Mouse (Mus musculus) embryonic facial prominence, embryonic 14.5 days (tissue): ENCODE results near the gene Gstk1. TPM values are rescaled to one million over a fixed set of nuclear protein-coding genes. Genes with fewer than 3 reads are reported as not detected.
A peak's percentile ranks its signal among the peaks of the same experiment; 100 is the strongest.

Source experiments
- ATAC-seq: fragments of 200-750 bp; cut with Nextera tagmentation; 2 replicates; pipeline ENCODE4 v1.8.0; 2017; ENCODE audit warnings: low read depth, moderate number of reproducible peaks, moderate TSS enrichment
- DNase-seq: peaks from one replicate; pipeline ENCODE4 v3.0.0-alpha.2; 2015; ENCODE audit warnings: low spot score
- H3K27ac ChIP-seq: fragments of 300-500 bp; sonication (generic); replicated peaks from 2 replicates; pipeline ENCODE4 v1.5.1; 2014; ENCODE audit warnings: low read depth, mild to moderate bottlenecking, low read length, moderate library complexity
- H3K27me3 ChIP-seq: fragments of 300-500 bp; sonication (generic); replicated peaks from 2 replicates; pipeline ENCODE4 v1.6.1; 2014; ENCODE audit warnings: low read length; ENCODE audit not compliant: control insufficient read depth, insufficient read depth
- H3K36me3 ChIP-seq: fragments of 300-500 bp; sonication (generic); 2 replicates; pipeline ENCODE4 v1.6.1; 2014; ENCODE audit warnings: low read length, mixed read lengths; ENCODE audit not compliant: control insufficient read depth, insufficient read depth
- H3K4me1 ChIP-seq: fragments of 300-500 bp; sonication (generic); 2 replicates; pipeline ENCODE4 v1.6.1; 2014; ENCODE audit warnings: antibody characterized with exemption, low read length; ENCODE audit not compliant: control insufficient read depth, insufficient read depth
- H3K4me2 ChIP-seq: fragments of 300-500 bp; sonication (generic); 2 replicates; pipeline ENCODE4 v1.6.1; 2014; ENCODE audit warnings: low read depth, mild to moderate bottlenecking, low read length, moderate library complexity, mixed read lengths
- H3K4me3 ChIP-seq: fragments of 300-500 bp; sonication (generic); 2 replicates; pipeline ENCODE4 v1.5.1; 2014; ENCODE audit warnings: low read depth, mild to moderate bottlenecking, low read length
- H3K9ac ChIP-seq: fragments of 300-500 bp; sonication (generic); 2 replicates; pipeline ENCODE4 v1.6.1; 2014; ENCODE audit warnings: low read depth, mild to moderate bottlenecking, low read length, moderate library complexity, mixed read lengths
- H3K9me3 ChIP-seq: fragments of 300-500 bp; sonication (generic); 2 replicates; pipeline ENCODE4 v1.6.1; 2016; ENCODE audit warnings: low read length; ENCODE audit not compliant: control insufficient read depth
- WGBS: fragments of 180-500 bp; shearing (Covaris S2); extraction: QIAGEN DNeasy Blood & Tissue Kit; methylation state at CpG from one replicate; pipeline ENCODE4 v1.1.7; 2014; 5-methylcytosine and 5-hydroxymethylcytosine counted together
- polyA plus RNA-seq: library from polyadenylated mRNA; unstranded; fragments of >200 nt; fragmentation: Nextera tagmentation; extraction: Ambion mirVana; gene quantifications from 2 replicates; pipeline ENCODE4 v1.2.1, GENCODE M21; 2014

The Gstk1 gene
- polyA plus RNA-seq: 15.8 and 18.6 TPM in 2 replicates

DNA sequence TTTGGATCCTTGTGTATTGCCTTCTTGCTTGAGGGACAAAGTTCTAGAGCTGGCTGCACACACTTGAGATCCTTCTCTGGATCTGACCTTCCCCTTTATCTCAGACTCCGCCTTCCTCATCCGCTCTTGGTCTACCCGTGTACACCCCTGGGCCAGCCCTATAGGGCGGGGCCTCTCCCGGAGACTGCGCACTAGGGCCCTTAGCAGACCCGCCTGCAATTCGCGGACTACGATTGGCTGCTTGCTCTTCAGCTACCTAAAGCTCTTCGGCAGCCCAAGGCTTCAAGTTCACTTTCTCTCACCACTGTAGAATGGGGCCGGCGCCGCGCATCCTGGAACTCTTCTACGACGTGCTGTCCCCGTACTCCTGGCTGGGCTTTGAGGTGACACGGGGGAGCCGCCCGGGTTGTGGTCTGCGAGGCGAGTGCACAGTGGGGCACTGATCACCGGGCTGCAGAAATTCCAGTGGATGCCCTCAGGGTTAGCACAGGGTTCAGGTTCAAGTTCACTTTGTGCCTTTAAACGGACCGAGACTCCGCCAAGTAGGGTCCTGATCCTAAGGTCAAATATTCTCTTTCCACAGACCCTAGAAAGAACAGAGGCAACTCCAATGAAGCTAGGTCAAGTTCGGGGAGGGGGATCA, at the start of gene Gstk1:
Gene Gstk1, plus strand, starts transcription at position 225 of the 643 bp plus-strand sequence.
- 3% methylated on average over 28 of the region's 28 CpGs for whole genome bisulfite sequencing
- ATAC-seq (peak; percentile 100), DNase-seq (peak; percentile 94)
- no peaks in the 10 kb centered on the region for H3K36me3 ChIP-seq
- H3K27me3 ChIP-seq: no peaks in the 10 kb centered on the region
- peak within 1 kb of the TSS; percentile 59 for H3K9ac ChIP-seq
- no peaks in the 10 kb centered on the region for H3K4me1 ChIP-seq
- H3K27ac ChIP-seq: no peak within 1 kb of the TSS
- no peaks in the 10 kb centered on the region for H3K9me3 ChIP-seq
- peak within 1 kb of the TSS; percentile 44 for H3K4me3 ChIP-seq
- peak within 1 kb of the TSS; percentile 73 for H3K4me2 ChIP-seq

DNA sequence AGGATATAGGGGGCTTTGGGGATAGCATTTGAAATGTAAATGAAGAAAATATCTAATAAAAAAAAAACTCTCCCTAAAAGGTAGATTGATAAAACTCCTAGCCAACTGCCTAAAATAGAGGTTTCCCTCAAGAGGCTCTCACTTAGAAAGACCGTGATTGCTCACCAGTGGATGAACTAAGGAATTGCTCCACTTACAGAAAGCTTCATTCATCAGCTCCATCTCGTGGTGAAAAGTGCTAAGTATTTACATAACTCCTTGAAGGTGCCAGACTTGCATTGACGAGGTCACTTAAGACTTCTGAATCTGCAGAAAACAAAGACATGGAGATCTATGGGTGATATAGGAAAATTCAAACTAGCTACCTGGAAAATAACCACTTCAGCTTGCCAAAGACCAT, 48.0 kb upstream of the Gstk1 start:
- no peak overlapping the region for H3K4me2 ChIP-seq
- H3K36me3 ChIP-seq: no peaks in the 10 kb centered on the region
- ATAC-seq (no peak), DNase-seq (peak; percentile 47)
- H3K9me3 ChIP-seq: no peaks in the 10 kb centered on the region
- no peaks in the 10 kb centered on the region for H3K27me3 ChIP-seq
- no peak overlapping the region for H3K4me3 ChIP-seq
- no peaks in the 10 kb centered on the region for H3K4me1 ChIP-seq
- H3K9ac ChIP-seq: no peak overlapping the region
- 32% methylated on average over 3 of the region's 3 CpGs for WGBS
- H3K27ac ChIP-seq: no peak overlapping the region

DNA sequence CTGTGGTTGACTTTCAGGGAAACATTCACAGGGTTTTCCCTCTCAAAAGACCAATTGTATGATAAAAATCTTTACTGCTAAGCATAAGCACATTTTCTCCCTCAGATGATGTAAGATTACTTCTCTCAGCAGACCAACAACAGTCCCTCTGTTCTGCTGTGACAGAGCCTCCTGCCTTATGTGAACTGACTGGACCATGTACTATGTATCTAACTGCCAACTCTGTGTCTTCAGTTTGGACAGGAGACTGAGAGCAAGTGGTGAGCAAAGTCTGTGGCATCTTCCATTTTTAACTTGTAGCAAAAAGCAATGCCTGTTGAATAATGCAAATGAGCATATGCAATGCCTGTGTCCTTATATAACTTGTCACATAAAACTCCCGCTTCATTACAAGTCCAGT, 46.2 kb upstream of the Gstk1 start:
- no peak overlapping the region for H3K27ac ChIP-seq
- no peak overlapping the region for H3K4me3 ChIP-seq
- H3K9me3 ChIP-seq: no peaks in the 10 kb centered on the region
- H3K27me3 ChIP-seq: no peaks in the 10 kb centered on the region
- ATAC-seq (no peak), DNase-seq (no peak)
- H3K4me1 ChIP-seq: no peaks in the 10 kb centered on the region
- H3K9ac ChIP-seq: no peak overlapping the region
- 70% methylated on average over 1 of the region's 1 CpGs for WGBS
- H3K36me3 ChIP-seq: no peaks in the 10 kb centered on the region
- no peak overlapping the region for H3K4me2 ChIP-seq

GRCm38 (mm10) chr6:42215028-42215427, 30.7 kb upstream of the Gstk1 start, which contains the start of gene Tas2r144:
TSS of gene Tas2r144 (plus strand) at chr6:42215328.
- Histone ChIP-seq H3K27ac (no peak within 1 kb of the TSS), H3K9ac (no peak within 1 kb of the TSS), H3K4me3 (no peak within 1 kb of the TSS), H3K4me2 (no peak within 1 kb of the TSS), H3K9me3 (no peaks in the 10 kb centered on the region), H3K36me3 (no peaks in the 10 kb centered on the region), H3K27me3 (no peaks in the 10 kb centered on the region), H3K4me1 (no peaks in the 10 kb centered on the region)
- WGBS: 81% methylated on average over 2 of the region's 2 CpGs
- DNase-seq (no peak), ATAC-seq (no peak)

DNA sequence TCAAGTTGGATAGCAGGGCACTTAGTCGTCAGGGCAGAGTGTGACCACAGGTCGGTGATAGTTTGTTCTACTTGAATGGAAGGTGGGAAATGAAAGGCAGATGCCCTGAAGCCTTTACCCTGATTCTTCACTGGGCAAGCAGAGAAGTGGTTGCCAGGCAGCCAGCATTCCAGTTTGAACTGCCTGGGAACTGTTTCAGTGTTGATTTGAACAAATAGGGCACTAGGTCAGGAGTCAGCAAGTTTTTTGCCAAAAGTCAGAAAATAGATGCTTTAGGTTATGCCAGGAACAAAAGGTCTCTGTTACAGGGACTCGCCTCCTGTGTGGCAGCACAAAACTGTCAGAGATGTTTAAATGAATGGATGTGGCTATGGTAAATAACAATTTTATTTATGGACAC, 23.4 kb upstream of the Gstk1 start:
- ATAC-seq: no peak
- Histone ChIP-seq H3K9me3 (no peaks in the 10 kb centered on the region), H3K36me3 (no peaks in the 10 kb centered on the region), H3K27ac (no peak overlapping the region), H3K4me3 (no peak overlapping the region), H3K27me3 (no peaks in the 10 kb centered on the region), H3K9ac (no peak overlapping the region), H3K4me2 (no peak overlapping the region), H3K4me1 (no peaks in the 10 kb centered on the region)
- DNase-seq: no peak
- 45% methylated on average over 3 of the region's 3 CpGs for WGBS

- ATAC-seq (no peak), DNase-seq (no peak)
- H3K4me1 ChIP-seq: no peaks in the 10 kb centered on the region
- 78% methylated on average over 4 of the region's 4 CpGs for WGBS
- no peak overlapping the region for H3K27ac ChIP-seq
- no peaks in the 10 kb centered on the region for H3K27me3 ChIP-seq
- no peaks in the 10 kb centered on the region for H3K36me3 ChIP-seq
- no peak overlapping the region for H3K4me3 ChIP-seq
- no peak overlapping the region for H3K9ac ChIP-seq
- H3K9me3 ChIP-seq: no peaks in the 10 kb centered on the region
- no peak overlapping the region for H3K4me2 ChIP-seq
Observed at GRCm38 (mm10) chr6:42225046-42225445, 20.7 kb upstream of the Gstk1 start.

DNA sequence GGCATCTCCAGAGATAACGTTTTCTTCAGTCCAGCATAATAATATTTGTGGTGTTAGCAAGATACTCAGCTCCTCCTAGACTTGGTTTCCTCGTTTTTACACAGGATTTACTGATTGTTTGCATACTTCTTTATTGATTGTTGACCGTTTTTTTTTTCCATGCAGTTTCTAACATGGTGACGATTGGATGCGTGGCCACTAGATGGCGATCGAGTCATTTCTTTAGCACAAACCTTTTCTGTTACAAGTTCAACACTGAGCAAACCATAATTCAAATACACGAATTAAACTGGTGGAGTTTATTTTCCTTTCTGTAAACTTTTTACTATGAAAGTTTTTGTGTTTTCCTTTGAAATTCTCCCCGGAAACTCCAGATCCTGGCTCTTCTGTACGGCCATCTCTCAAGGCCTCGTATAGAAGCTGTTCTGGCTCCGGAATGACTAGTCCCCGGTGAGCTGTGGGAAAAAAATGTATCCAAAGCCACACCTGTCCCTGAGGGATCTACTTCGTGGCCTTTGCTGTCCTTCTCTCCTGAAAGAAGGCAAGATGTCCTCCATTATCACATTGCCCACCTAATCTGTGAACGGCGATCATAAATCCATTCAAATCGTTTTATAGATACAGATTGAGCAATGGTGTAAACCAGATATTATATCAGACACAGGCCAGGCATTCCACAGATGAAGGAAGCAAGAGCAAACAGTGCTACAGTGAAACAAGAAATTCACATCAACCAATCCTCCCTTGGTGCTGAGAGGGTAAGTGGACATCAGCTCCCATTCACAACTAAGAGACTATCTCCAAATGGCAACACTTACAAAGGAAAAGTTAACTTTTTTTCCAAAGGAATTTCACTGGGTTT, 18.3 kb upstream of the Gstk1 start:
- Histone ChIP-seq H3K27me3 (no peaks in the 10 kb centered on the region), H3K36me3 (no peaks in the 10 kb centered on the region), H3K9ac (no peak overlapping the region), H3K9me3 (no peaks in the 10 kb centered on the region), H3K27ac (no peak overlapping the region), H3K4me3 (no peak overlapping the region), H3K4me1 (no peaks in the 10 kb centered on the region), H3K4me2 (no peak overlapping the region)
- 28% methylated on average over 17 of the region's 17 CpGs for WGBS
- DNase-seq (peak; percentile 80), ATAC-seq (no peak)

- 71% methylated on average over 4 of the region's 4 CpGs for WGBS
- ATAC-seq (no peak), DNase-seq (no peak)
- H3K36me3 ChIP-seq: no peaks in the 10 kb centered on the region
- H3K4me1 ChIP-seq: no peaks in the 10 kb centered on the region
- H3K9ac ChIP-seq: no peak overlapping the region
- no peak overlapping the region for H3K4me2 ChIP-seq
- H3K27me3 ChIP-seq: no peaks in the 10 kb centered on the region
- H3K9me3 ChIP-seq: no peaks in the 10 kb centered on the region
- H3K27ac ChIP-seq: no peak overlapping the region
- H3K4me3 ChIP-seq: no peak overlapping the region
Observed at GRCm38 (mm10) chr6:42229610-42230009, 16.1 kb upstream of the Gstk1 start.
